Mouse (Mus musculus) adrenal gland, adult 2 months (tissue): ENCODE results near the gene Tln2. TPM values are rescaled to one million over a fixed set of nuclear protein-coding genes. Genes with fewer than 3 reads are reported as not detected.
A peak's percentile ranks its signal among the peaks of the same experiment; 100 is the strongest.

ENCODE experiments used
- DNase-seq: peaks from one replicate; pipeline ENCODE4 v3.0.0; 2021
- polyA plus RNA-seq: library from polyadenylated mRNA; depleted of rRNA; stranded (reverse); fragments of >200 nt; gene quantifications from 2 replicates; pipeline ENCODE4 v1.2.3, GENCODE M21; 2012
- total RNA-seq, 2 experiments: library from RNA; stranded (reverse); gene quantifications; 2 replicates each; pipeline ENCODE4 v1.2.3; 2021

Tln2 gene
- total and polyA plus RNA-seq, 3 experiments, result 12.8 to 24.7 (median 21.7) TPM

GRCm38 (mm10) chr9:67477445-67477844 lies 82.1 kb downstream of the Tln2 start:
- DNase-seq, result peak; percentile 8

GRCm38 (mm10) chr9:67476184-67476583 lies 83.3 kb downstream of the Tln2 start:
- no peak for DNase-seq

- no peak for DNase-seq
Measured at GRCm38 (mm10) chr9:67463440-67464122, 95.9 kb downstream of the Tln2 start.

GRCm38 (mm10) chr9:67441484-67441883 lies 118.0 kb downstream of the Tln2 start:
- no peak for DNase-seq

GRCm38 (mm10) chr9:67437511-67437910 lies 122.0 kb downstream of the Tln2 start:
- DNase-seq, result no peak

GRCm38 (mm10) chr9:67435333-67436154 lies 124.0 kb downstream of the Tln2 start:
- DNase-seq, result no peak

- no peak for DNase-seq
Measured at GRCm38 (mm10) chr9:67429199-67429892, 130.2 kb downstream of the Tln2 start.

GRCm38 (mm10) chr9:67428306-67429047 lies 131.0 kb downstream of the Tln2 start:
- no peak for DNase-seq

- no peak for DNase-seq
Measured at GRCm38 (mm10) chr9:67426304-67426703, 133.2 kb downstream of the Tln2 start.

- no peak for DNase-seq
Measured at GRCm38 (mm10) chr9:67424110-67424509, 135.4 kb downstream of the Tln2 start.

GRCm38 (mm10) chr9:67418092-67418491 lies 141.4 kb downstream of the Tln2 start:
- no peak for DNase-seq

- no peak for DNase-seq
Measured at GRCm38 (mm10) chr9:67410667-67411066, 148.8 kb downstream of the Tln2 start.

GRCm38 (mm10) chr9:67404736-67405135 lies 154.8 kb downstream of the Tln2 start:
- no peak for DNase-seq

- no peak for DNase-seq
Measured at GRCm38 (mm10) chr9:67399563-67399962, 159.9 kb downstream of the Tln2 start.

- DNase-seq, result no peak
Measured at GRCm38 (mm10) chr9:67397756-67398155, 161.7 kb downstream of the Tln2 start.

GRCm38 (mm10) chr9:67396446-67396845 lies 163.1 kb downstream of the Tln2 start:
- no peak for DNase-seq

- no peak for DNase-seq
Measured at GRCm38 (mm10) chr9:67384028-67384590, 175.4 kb downstream of the Tln2 start.

- no peak for DNase-seq
Measured at GRCm38 (mm10) chr9:67380095-67380494, 179.4 kb downstream of the Tln2 start.

- no peak for DNase-seq
Measured at GRCm38 (mm10) chr9:67378772-67379171, 180.7 kb downstream of the Tln2 start.

GRCm38 (mm10) chr9:67368078-67368477 lies 191.4 kb downstream of the Tln2 start:
- DNase-seq, result no peak

GRCm38 (mm10) chr9:67362511-67362910 lies 197.0 kb downstream of the Tln2 start:
- peak; percentile 10 for DNase-seq

- DNase-seq, result no peak
Measured at GRCm38 (mm10) chr9:67362053-67362452, 197.4 kb downstream of the Tln2 start.
